Mouse (Mus musculus) urinary bladder, postnatal 4 days (tissue): ENCODE data around the gene Aldoart2.
"Not testable (repeated sequence)": the region's sequence is repeated elsewhere in the genome, so short reads cannot be mapped to it uniquely, and the experiment has no call there.

Experiments
- DNase-seq, 2 experiments: peaks; one replicate each; pipeline ENCODE4 v3.0.0; 2021 to 2022; ENCODE audit warnings: low spot score in 2 of 2

Aldoart2 gene

DNA sequence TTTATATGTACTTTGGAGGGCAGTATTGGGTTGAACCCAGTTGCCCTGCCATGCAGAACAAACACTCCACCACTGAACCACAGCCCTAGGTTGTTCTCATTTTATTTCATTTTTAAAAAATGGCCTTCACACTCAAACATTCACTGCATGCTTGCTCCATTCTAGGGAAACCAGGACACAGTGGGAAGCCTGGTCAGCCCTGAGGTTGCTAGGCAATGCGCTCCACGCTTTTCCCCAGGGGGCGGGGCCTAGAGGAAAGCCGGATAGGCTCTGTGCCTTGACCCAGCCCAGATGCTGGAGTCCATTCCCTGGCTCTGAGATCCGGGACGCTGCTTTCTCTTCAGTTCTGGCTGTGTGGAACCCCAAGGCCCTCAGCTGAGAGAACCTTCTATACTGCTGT, 8.8 kb downstream of the Aldoart2 start:
- DNase-seq = no peak

DNA sequence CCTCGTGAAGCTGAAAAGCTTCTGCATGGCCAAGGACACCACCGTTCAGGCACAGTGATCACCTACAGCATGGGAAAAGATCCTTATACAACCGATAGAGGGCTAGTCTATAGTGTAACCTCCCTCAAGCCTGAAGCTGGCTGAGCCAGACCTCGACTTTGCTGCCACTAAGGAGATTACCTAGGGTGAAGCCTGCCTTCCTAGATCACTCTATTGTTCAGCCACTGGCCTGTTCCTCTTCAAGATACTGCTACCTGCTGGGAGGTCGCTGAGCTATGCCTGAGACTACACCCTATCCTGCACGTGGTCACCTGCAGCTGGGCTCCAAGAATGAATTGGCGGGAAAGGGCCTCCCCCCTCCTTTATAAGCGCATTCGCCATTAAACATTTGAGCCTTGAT, 21.9 kb downstream of the Aldoart2 start:
- DNase-seq = not testable (repeated sequence)

DNA sequence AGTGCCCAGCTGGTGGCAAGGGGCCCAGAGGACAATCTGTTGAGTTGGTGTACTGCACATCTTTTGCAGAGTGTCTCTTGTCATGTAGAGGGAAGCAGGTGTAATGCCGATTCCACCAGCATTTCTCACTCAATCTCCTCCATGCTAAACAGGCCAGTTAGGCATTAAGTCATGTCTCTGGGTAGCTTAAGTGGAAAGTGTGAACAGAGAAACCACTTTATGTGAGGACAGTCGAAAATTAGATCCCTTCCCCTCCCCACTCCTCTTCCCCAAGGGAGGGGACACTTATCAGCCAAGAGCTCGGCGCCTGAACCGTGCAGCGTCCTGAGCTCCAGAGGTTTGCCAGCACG, 33.5 kb downstream of the Aldoart2 start:
- no peak for DNase-seq

GRCm38 (mm10) chr12:55598887-55599561, 34.0 kb downstream of the Aldoart2 start, which contains the start of gene Insm2:
Gene Insm2, plus strand, starts transcription at chr12:55599427.
- no peak for DNase-seq

DNA sequence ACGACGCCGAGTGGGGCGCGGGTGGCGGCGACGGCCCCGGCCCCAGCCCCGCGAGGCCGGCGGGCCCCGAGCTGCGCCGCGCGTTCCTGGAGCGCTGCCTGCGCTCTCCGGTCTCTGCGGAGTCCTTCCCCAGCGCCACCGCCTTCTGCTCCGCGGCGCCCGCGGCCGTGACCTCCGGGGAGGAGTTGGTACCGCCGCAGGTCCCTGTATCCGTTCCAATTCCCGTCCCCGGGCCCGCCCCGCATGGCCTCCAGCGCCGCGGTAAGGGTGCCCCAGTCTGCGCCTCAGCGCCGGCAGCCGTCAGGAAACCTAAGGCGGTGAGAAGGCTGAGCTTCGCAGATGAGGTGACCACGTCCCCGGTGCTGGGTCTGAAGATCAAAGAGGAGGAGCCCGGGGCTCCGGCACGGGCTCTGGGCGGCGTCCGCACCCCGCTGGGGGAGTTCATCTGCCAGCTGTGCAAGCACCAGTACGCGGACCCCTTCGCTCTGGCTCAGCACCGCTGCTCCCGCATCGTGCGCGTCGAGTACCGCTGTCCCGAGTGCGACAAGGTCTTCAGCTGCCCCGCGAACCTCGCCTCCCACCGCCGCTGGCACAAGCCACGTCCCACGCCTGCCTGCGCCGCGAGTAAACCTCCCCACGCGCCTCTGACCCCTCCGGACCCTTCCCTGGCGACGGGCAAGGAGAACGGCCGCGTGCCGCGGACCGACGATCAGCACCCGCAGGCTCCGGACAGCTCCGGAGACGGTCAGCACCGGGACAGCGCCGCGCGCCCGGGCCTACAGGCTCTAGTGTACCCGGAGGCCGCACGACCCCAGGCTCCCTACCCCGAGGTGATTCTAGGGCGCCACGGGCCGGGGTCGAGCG, 34.8 kb downstream of the Aldoart2 start:
- peak; percentile 60 to 76 for DNase-seq

- no peak for DNase-seq
Measured at GRCm38 (mm10) chr12:55600503-55600994, 35.5 kb downstream of the Aldoart2 start.

DNA sequence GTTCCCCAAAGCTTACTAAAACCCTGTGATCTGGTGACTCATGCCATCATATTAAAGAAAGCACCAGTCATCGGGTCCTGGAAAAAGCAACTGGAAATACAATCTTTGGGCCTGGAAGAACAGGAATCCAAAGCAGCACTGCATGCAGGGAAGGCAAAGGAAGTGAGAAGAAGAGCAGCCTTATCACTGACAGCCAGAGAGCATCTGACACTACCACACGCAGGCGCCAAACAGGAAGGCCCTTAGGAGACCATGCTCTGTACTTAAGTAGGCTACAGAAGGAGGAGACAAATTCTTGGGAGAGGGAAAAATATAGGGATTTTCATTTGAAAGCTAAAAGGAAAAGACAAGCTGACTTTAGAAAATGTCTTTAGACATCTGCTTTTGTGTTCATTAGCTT, 39.4 kb downstream of the Aldoart2 start:
- DNase-seq = no peak

- no peak for DNase-seq
Measured at GRCm38 (mm10) chr12:55607902-55608301, 42.9 kb downstream of the Aldoart2 start.

- DNase-seq = no peak
Measured at GRCm38 (mm10) chr12:55610812-55611211, 45.8 kb downstream of the Aldoart2 start.
